Mouse (Mus musculus) right cerebral cortex, postnatal 14 days (tissue): ENCODE data around the gene Cgref1.

Experiments
- DNase-seq: peaks from one replicate; pipeline ENCODE4 v3.0.0; 2022

Cgref1 gene

DNA sequence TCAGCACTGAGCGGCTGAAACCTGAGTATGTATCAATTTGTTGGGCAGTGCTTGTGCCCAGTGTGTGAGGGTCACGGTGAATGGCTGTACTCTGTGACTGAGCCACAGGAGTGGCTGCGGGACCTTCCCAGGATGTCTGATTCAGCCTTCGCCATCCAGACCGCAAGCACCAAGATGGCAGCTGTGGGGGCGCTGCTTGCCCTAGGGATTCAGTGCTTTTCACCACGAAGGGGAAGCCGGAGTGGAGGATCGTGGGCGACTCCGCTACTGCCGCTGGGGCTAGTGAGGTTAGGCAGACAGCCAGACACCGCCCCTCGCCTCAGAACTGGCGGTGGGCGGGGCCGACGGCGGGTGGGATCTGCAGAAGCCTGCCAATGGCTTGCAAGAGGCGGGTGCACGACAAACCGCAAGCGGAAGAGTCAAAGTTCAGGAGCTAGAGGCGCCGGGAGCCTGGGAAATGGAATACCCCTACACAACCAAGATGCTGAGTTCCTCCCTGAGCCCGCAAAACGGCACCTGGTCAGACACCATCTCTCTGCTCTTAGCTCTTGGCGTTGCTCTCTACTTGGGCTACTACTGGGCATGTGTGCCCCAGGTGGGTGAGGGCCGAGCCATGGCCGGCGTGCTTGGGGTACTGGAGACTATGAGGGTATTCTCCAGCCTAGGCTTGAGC lies 4.4 kb upstream of the Cgref1 start:
- DNase-seq: peak; percentile 95

DNA sequence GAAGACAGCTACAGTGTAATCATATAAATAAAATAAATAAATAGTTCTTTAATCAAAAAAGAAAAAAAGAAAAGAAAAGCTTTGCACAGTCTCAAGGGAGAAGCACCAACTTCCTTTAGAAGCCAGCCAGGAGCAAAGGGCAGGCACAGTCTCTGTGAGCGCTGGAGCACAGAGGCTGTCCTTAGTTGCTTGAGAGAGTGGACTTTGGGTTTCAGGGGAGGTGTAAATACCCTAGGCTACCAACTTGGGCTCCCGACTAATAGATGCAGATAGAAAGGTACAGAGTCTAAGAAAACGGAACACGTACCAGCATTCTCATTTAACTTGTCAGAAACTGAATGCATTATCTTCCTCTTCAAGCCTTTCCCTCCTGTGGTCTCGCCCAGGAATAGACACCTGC lies 3.2 kb upstream of the Cgref1 start:
- no peak for DNase-seq

DNA sequence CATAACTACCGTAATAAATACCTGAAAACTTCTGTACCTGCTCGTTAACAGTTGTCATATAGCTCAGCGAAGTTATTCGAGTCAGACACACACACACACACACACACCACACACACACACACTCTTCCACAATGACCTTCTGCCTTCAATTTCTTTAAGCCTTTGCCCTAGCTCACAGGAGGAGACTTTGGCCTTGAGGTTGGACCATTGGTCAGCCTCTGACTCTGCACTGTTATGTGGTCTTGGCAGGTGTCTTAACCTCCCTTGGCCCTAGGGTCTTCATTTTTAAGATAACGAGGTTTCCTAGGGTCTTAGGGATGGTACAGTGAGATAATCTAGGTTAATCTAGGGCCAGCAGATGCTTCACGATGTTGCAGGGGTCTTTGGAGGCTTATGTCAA lies 1.0 kb downstream of the Cgref1 start:
- DNase-seq: no peak

DNA sequence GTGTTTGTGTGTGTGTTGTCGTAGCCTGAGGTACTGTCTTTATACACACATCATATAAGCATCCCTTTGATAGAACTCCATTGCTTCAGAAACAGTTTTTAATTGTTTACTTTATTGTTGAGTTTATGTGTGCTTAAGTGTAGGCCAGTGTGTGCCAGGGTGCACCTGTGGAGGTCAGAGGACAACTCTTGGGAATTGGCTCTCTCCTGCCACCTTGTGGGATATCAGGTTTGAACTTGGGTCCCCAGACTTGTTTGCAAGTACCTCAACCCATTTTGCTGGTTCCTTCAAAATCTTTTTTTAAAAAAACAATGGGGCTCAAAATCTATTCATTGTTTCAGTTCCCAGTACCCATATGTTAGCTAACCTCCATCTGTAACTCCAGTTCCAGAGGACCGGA lies 2.4 kb downstream of the Cgref1 start:
- no peak for DNase-seq

DNA sequence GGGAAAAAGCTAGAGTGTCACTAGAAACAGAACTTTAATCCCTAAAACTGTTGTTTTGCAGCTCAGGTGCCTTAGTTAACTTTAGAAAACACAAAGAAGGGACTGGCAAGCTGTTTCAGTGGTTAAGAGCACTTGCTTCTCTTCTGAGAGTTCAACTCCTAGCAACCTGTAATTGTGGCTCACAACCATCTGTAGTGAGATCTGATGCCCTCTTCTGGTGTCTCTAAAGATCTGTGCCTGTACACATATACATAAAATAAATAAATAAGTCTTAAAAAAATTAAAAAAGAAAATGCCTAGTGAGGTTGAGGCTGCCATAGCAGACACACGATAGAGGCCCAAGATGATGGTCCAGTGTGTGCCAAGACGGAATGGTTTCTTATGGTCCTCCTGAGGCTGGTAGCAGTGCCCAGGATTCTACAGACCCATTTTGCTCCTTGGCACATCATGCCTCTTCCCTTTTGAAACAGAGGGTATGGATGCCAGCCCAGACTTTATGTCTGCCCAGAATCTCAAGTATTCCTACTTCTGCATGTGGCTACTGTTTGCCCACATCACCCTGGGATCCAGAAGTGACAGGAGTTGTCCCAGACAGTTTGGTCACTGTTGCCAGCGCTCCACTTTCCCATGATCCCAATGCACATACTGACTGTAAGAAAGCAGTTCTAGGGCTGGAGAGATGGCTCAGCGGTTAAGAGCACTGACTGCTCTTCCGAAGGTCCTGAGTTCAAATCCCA lies 10.5 kb downstream of the Cgref1 start:
- DNase-seq: no peak

DNA sequence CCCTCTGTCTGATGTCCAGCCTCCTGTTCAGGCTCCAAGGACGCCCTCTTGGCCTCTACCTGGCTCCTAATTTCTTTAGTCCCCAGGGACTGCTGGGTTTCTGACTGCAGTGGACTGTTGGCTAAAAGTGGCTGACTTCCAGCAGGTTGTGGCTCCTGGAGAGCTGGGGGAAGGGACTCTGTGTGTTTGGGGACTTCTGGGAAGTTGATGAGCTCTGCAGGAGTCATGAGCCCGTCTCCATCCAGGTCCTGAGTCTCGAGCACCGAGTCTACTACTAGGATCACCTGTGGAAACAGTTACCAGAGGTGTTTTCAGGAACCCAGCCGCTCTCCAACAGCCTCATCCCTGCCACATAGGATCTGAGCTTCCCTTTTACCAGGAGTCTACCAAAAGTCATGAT lies 11.7 kb downstream of the Cgref1 start:
- no peak for DNase-seq

DNA sequence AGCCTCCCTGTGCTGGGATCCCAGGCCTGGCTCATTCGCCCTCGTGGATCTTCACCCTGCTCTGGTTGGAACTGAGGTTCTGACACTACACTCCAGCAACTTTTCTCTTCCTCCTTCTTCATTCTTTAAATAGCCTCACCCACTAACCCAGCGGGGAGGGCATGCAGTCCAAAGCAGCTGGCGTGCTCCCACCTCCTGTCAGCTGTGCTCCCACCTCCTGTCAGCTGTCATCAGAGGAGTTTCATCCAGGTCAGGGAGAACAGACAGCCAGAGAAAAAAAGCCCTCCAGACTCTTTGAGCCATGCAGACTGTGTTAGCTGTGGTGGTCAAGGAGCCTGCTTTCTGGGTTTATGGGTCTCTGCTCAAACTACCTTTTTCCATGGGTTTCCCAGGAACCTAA lies 14.0 kb downstream of the Cgref1 start:
- DNase-seq: no peak

DNA sequence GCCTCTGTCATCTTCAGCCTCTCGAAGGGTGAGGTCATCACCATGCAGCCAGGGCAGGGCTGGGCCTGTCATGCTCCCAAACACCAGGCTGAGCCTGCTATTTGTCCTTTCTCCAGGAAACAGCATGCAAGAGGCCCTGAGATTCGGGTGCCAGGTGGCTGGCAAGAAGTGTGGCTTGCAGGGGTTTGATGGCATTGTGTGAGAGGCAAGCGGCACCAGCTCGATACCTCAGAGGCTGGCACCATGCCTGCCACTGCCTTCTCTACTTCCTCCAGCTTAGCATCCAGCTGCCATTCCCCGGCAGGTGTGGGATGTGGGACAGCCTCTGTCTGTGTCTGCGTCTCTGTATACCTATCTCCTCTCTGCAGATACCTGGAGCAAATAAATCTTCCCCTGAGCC lies 14.5 kb downstream of the Cgref1 start:
- DNase-seq: no peak

DNA sequence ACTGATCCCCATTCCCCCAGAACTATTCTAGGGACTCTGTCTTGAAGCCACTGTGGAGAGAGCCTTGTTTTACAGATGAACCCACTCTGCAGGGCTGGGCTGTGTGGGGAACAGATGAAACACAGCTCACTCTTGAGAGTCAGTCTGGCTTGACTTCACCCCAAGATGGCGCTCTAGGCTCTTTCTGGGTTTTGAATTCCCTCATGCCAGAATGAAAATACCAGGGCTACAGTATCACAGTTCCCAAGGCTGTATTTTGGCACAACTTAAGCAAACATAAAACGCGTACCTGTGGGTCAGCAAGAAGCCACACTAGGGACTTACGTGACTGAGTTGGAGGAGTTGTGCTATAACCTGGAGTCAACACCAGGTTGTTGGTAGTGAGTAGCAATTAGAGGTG lies 15.3 kb downstream of the Cgref1 start:
- DNase-seq: peak; percentile 86

DNA sequence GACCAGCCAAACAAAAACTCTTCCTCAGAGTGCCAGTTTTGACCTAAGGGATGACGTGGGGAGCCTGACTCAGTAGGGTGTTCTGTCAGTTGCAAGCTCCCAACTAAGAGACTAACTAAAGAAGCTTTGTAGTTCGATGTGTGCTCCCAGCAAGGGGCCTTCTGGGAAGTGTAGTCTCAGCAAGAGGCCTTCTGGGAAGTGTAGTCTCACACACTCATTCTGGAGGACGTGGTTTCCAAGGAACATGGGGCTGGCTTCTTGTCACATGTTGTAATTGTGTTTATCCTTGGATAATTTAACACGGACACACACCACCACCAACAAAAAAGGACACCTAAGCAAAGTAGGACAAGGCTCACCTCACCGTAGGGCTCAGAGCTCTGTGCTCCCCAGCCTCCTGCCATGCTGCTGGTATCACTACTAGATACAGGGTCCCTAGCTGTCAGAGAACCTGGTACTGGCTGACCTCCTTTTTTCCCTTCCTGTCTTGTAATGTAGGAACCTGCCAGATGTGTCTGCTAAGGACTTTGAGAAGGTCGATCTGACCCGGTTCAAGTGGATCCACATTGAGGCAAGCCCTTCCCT lies 17.4 kb downstream of the Cgref1 start:
- peak; percentile 46 for DNase-seq

DNA sequence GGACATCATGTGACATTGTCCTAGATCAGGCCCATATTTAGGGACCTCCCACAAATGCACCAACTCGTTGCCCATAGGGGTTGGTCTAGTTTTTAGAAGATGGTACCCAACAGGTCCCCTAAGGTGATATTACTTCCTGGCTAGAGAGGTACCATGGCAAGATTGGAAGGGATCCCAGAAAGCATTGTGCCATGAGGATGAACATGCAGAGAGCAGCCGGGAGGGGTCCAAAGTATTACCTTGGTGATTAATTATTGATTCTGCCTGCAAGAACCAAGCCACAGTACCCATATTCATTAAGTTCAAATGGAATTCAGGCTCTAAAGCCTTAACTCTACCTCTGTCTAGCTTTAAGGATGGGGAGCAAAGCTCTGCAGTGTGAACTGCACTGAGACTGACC lies 19.3 kb downstream of the Cgref1 start:
- DNase-seq: no peak

DNA sequence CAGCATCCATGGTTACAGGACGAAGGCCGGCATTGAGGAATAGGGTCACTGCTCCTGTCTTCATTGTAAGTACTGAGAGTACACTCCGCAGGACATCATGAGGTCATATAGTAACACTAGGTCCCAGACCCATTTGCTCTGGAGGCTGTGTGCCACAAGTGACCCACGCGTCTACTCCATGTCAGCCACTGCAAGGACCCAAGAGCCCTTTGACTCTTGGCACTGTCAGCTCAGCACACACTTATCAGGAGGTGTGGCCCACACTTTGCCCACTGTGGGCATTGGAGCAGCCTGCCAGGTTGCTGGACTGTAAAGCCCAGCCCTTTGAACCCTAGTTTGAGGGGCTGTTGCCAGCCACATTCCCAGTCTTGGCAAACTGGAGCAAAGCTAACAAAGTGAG lies 20.2 kb downstream of the Cgref1 start:
- DNase-seq: no peak

DNA sequence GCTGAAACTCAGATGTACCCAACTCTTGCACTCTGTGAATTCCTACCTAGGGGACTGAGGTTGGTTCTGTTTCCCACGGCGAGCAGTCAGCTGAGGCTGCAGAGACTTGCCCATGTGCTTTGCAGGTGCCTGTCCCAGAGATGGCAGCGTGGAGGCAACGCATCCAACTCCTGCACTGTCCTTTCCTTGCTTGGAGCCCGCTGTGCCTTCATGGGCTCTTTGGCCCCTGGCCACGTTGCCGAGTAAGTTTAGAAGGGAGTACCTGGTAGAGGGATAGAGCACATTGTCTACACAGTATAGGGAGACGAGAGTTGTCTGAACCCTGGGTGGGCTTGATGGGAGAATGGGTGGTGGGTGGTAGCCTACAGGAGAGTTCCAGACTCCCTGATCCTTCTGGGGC lies 20.8 kb downstream of the Cgref1 start:
- no peak for DNase-seq

DNA sequence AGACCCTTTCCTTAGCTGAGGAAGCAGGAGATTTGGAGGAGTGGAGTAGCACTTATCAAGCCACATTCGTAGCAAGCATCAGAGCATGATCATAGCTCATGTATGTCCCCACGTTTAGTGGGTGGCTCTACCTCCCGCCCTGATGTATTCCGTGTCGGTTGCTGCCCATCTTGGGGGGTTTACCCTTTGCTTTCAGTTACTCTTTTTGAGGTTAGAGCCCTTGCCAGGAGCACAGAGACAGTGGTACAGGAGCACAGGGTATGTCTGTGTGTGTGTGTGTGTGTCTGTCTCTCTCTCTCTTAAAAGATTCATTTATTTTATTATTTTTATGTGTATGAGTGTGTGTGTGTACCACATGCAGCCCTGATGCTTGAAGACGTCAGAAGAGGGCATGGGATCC lies 22.3 kb downstream of the Cgref1 start:
- DNase-seq: no peak

DNA sequence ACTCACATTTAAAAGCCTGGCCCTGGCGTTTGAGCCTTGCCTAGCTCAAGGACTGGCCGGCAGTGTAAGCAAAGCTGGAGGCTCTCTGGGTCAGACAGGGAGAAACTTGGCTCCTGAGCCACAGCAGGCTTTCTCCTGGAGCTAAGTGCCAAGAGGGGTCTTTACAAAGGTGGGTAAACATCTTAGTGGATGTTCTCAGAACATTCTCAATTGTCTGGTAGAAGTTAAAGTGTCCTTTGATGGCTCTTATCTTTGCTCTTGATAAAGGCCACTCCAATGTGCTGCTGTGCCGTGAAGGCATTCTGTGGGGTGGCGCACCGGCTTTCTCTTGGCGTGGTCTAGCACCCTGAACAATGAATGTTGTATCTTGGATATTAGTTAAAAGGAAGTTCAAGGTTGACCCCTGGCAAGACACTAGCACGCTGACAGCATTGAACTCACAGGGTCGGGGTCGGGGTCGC lies 22.8 kb downstream of the Cgref1 start:
- DNase-seq: no peak

DNA sequence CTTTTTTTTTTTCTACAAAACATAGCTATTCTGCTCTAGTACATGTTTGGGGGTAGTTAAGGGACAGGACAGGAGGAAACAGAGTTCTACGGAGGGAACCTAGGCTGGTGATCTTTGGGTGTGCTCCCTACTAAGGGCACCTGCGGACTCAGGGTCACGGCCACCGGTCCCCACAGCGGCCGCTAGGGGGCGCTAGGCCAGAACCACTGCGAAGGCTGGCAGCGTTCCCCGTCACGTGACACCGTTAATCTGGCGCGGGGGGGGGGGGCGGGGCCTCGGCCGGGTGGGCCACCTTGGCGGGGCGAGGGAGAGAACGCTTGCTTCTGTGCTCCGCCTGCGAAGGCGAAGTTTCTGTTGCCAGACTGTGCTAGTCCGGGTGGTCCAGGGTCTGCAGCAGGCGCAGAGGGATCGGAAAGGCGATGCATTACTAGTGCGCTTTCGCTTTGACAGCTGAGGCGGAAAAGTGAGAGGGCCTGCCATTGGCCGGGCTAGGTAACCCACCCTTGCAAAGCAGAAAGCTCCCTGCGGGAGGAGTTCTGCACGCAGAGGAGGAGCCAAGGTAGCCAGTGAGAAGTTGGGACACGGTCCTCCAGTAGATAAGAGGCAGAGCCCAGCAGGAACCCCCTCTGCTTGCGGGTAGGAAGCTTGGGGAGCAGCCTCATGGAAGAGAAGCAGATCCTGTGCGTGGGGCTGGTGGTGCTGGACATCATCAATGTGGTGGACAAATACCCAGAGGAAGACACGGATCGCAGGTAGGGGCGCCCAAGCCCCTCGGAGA lies 23.9 kb downstream of the Cgref1 start, which contains the start of gene Khk:
Gene Khk (plus strand): TSS at position 176 of the 778 bp plus-strand sequence.
- DNase-seq: peak; percentile 94

DNA sequence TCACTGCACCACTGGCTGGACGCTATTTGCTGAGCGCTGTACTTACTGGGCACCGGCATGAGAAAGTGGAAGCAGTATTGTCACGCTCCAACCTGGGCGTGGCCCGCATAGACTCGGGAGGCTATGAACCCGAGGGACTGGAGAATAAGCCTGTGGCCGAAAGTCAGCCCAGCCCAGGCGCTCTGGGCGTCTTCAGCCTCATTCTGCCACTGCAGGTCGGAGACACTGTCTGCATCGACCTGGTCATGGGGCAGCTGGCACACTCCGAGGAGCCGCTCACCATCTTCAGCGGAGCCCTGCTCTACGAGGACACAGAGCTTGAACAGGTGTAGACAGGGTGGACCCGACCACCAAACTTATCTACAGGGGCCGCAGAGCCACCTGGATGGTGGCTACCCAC lies 24.8 kb downstream of the Cgref1 start:
- DNase-seq: no peak

DNA sequence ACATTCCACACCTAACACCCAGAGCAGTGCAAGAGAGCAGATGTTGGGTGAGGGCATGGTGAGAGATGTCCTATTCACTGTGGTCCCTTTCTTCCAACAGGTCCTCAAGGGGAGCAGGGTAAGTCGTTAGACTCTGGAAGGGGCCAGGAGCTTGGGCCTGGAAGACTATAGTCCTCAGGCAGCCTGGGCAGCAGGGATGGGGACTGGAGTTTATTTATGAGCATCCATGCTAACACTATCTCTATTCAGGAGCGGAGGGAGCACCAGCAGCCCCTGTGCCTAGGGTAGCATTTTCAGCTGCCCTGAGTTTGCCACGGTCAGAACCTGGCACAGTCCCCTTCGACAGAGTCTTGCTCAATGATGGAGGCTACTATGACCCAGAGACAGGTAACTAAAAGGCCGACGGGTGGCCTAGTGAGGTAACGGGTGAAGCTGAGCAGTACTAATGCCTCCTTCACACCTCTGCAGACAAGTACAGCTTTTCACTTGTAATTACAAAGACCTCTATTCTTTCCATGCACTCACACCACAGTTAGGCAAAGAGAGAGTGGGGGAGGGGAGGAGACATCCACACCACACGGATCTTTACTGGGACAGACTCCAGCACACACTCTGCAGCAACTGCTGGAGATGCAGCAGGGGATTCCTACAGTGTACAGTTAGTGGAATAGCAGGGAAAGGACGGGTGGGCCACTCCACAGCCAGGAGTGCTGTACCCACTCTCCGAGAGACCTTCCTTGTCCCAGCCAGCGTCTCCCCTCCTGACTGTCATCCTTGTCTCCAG lies 25.4 kb downstream of the Cgref1 start:
- no peak for DNase-seq

DNA sequence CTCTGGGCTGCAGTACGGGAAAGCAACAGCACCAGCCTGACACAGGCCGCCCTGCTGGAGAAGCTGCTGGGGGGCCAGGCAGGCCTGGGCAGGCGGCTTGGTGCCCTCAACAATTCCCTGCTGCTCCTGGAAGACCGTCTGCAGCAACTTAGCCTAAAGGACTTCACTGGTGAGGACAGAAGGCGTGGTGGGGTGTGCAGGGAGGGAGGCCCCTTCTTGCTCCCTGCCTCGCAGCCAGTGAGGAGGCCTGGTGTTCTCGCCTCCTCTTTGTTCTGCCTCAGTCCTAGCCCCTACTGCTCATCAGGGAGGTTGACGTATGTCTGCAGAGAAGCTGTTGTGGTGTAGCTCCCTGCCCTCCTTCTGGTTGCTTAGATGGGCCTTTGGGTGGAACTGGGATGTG lies 26.7 kb downstream of the Cgref1 start:
- no peak for DNase-seq

DNA sequence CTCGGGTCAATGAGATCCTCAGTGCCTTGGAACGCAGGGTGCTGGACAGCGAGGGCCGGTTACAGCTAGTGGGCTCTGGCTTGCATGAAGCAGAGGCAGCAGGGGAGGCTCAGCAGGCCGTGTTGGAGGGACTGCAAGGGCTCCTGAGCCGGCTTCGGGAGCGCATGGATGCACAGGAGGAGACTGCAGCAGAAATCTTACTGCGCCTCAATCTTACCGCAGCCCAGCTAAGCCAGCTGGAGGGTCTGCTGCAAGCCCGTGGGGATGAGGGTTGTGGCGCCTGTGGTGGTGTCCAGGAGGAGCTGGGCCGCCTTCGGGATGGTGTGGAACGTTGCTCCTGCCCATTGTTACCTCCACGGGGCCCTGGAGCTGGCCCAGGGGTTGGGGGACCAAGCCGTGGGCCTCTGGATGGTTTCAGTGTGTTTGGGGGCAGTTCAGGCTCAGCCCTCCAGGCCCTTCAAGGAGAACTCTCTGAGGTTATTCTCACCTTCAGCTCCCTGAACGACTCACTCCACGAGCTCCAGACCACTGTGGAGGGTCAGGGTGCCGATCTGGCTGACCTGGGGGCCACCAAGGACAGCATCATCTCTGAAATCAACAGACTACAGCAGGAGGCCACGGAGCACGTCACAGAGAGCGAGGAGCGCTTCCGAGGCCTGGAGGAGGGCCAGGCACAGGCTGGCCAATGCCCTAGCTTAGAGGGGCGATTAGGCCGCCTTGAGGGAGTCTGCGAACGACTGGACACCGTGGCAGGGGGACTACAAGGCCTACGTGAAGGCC lies 27.3 kb downstream of the Cgref1 start:
- no peak for DNase-seq

DNA sequence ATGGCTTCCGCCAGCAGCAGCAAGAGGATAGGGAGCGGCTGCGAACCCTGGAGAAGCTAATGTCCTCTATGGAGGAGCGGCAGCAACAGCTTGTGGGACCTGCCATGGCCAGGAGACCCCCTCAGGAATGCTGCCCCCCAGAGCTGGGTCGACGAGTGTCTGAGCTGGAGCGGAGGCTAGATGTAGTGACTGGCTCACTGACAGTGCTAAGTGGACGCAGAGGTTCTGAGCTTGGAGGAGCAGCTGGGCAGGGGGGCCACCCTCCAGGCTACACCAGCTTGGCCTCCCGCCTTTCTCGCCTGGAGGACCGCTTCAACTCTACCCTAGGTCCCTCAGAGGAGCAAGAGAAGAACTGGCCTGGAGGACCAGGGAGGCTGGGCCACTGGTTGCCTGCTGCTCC lies 28.0 kb downstream of the Cgref1 start:
- no peak for DNase-seq

DNA sequence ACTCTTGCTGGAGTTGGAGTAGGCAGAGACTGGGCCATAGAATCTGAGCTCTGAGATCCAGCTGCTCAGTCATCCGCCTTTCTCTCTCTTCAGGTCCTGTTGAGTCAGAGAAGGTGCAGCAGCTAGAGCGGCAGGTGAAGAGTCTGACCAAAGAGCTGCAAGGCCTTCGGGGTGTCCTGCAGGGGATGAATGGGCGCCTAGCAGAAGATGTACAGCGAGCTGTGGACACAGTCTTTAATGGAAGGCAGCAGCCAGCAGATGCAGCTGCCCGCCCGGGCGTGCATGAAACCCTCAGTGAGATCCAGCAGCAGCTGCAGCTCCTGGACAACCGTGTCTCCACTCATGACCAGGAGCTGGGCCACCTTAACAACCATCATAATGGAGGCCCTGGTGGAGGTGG lies 28.6 kb downstream of the Cgref1 start:
- no peak for DNase-seq
